Mouse (Mus musculus): Measurements from ENCODE around the gene Zfyve1.
A peak's percentile ranks its signal among the peaks of the same experiment; 100 is the strongest.

The Zfyve1 gene

GRCm38 (mm10) chr12:83578896-83579569 is 18.0 kb downstream of the Zfyve1 start:
- no peak for DNase-seq

GRCm38 (mm10) chr12:83578356-83578755 is 18.7 kb downstream of the Zfyve1 start:
- no peak for DNase-seq

GRCm38 (mm10) chr12:83577445-83577844 is 19.6 kb downstream of the Zfyve1 start:
- DNase-seq: no peak

- no peak for DNase-seq
These were observed 24.3 kb downstream of the Zfyve1 start for GRCm38 (mm10) chr12:83572717-83573116.

- DNase-seq: no peak
These were observed 27.2 kb downstream of the Zfyve1 start for GRCm38 (mm10) chr12:83569866-83570265.

- no peak for DNase-seq
These were observed 34.4 kb downstream of the Zfyve1 start for GRCm38 (mm10) chr12:83562589-83562988.

GRCm38 (mm10) chr12:83560189-83560588 is 36.8 kb downstream of the Zfyve1 start:
- no peak for DNase-seq

GRCm38 (mm10) chr12:83558496-83558895 is 38.5 kb downstream of the Zfyve1 start:
- DNase-seq: peak; percentile 22 to 31

GRCm38 (mm10) chr12:83555605-83556004 is 41.4 kb downstream of the Zfyve1 start:
- DNase-seq: no peak

GRCm38 (mm10) chr12:83553816-83554215 is 43.2 kb downstream of the Zfyve1 start:
- DNase-seq: no peak

- DNase-seq: no peak
These were observed 45.7 kb downstream of the Zfyve1 start for GRCm38 (mm10) chr12:83551305-83551704.

GRCm38 (mm10) chr12:83544791-83545190 is 52.2 kb downstream of the Zfyve1 start:
- DNase-seq: no peak

- DNase-seq: no peak
These were observed 53.0 kb downstream of the Zfyve1 start for GRCm38 (mm10) chr12:83543997-83544396.

GRCm38 (mm10) chr12:83536039-83536438 is 61.0 kb downstream of the Zfyve1 start:
- DNase-seq: no peak

GRCm38 (mm10) chr12:83535428-83535827 is 61.6 kb downstream of the Zfyve1 start:
- no peak for DNase-seq

GRCm38 (mm10) chr12:83534190-83534589 is 62.8 kb downstream of the Zfyve1 start:
- no peak for DNase-seq

GRCm38 (mm10) chr12:83532966-83533365 is 64.1 kb downstream of the Zfyve1 start:
- peak in 1 of 2 experiments; percentile 29 for DNase-seq

- no peak for DNase-seq
These were observed 65.0 kb downstream of the Zfyve1 start for GRCm38 (mm10) chr12:83531992-83532391.

- no peak for DNase-seq
These were observed 68.4 kb downstream of the Zfyve1 start for GRCm38 (mm10) chr12:83528665-83529064.

GRCm38 (mm10) chr12:83527816-83528215 is 69.2 kb downstream of the Zfyve1 start:
- no peak for DNase-seq

GRCm38 (mm10) chr12:83525822-83526544 is 71.0 kb downstream of the Zfyve1 start:
- no peak for DNase-seq

GRCm38 (mm10) chr12:83524329-83524728 is 72.7 kb downstream of the Zfyve1 start:
- DNase-seq: peak; percentile 41 to 49

GRCm38 (mm10) chr12:83523892-83524291 is 73.1 kb downstream of the Zfyve1 start:
- DNase-seq: no peak

- no peak for DNase-seq
These were observed 74.0 kb downstream of the Zfyve1 start for GRCm38 (mm10) chr12:83523056-83523455.

Data from cerebellum, postnatal 14 days (tissue).